Mouse (Mus musculus) left cerebral cortex, adult 9 months (tissue): ENCODE data around the gene Gpr179.

Experiments used
- DNase-seq, 2 experiments: peaks; one replicate each; pipeline ENCODE4 v3.0.0; 2022; ENCODE audit warnings: low spot score in 2 of 2

Gene Gpr179

GRCm38 (mm10) chr11:97355247-97355646 is 3.4 kb upstream of the Gpr179 start:
- no peak for DNase-seq

- no peak for DNase-seq
These were observed 2.8 kb upstream of the Gpr179 start for GRCm38 (mm10) chr11:97354646-97355045.

- no peak for DNase-seq
These were observed 1.2 kb upstream of the Gpr179 start for GRCm38 (mm10) chr11:97352935-97353597.

- DNase-seq: peak in 1 of 2 experiments; percentile 62
These were observed 1.8 kb downstream of the Gpr179 start for GRCm38 (mm10) chr11:97350035-97350434.

GRCm38 (mm10) chr11:97347291-97347690 is 4.6 kb downstream of the Gpr179 start:
- DNase-seq: no peak

GRCm38 (mm10) chr11:97346383-97346782 is 5.5 kb downstream of the Gpr179 start:
- no peak for DNase-seq

- DNase-seq: no peak
These were observed 6.4 kb downstream of the Gpr179 start for GRCm38 (mm10) chr11:97345446-97345845.

GRCm38 (mm10) chr11:97343619-97344018 is 8.3 kb downstream of the Gpr179 start:
- DNase-seq: no peak

GRCm38 (mm10) chr11:97343175-97343574 is 8.7 kb downstream of the Gpr179 start:
- DNase-seq: no peak

- peak in 1 of 2 experiments; percentile 34 for DNase-seq
These were observed 12.9 kb downstream of the Gpr179 start for GRCm38 (mm10) chr11:97338977-97339315.

- DNase-seq: no peak
These were observed 13.4 kb downstream of the Gpr179 start for GRCm38 (mm10) chr11:97338302-97338976.

GRCm38 (mm10) chr11:97337363-97337762 is 14.5 kb downstream of the Gpr179 start:
- DNase-seq: no peak

- DNase-seq: no peak
These were observed 15.0 kb downstream of the Gpr179 start for GRCm38 (mm10) chr11:97336751-97337345.

GRCm38 (mm10) chr11:97336238-97336637 is 15.6 kb downstream of the Gpr179 start:
- no peak for DNase-seq

- no peak for DNase-seq
These were observed 17.5 kb downstream of the Gpr179 start for GRCm38 (mm10) chr11:97334400-97334799.

- no peak for DNase-seq
These were observed 18.0 kb downstream of the Gpr179 start for GRCm38 (mm10) chr11:97333896-97334295.

GRCm38 (mm10) chr11:97333044-97333443 is 18.8 kb downstream of the Gpr179 start:
- no peak for DNase-seq

- DNase-seq: no peak
These were observed 20.4 kb downstream of the Gpr179 start for GRCm38 (mm10) chr11:97331231-97332190.

- DNase-seq: no peak
These were observed 21.6 kb downstream of the Gpr179 start for GRCm38 (mm10) chr11:97330315-97330714.

- DNase-seq: peak in 1 of 2 experiments; percentile 61
These were observed 23.7 kb downstream of the Gpr179 start for GRCm38 (mm10) chr11:97328148-97328547.

GRCm38 (mm10) chr11:97325224-97325623 is 26.7 kb downstream of the Gpr179 start:
- DNase-seq: no peak
